Mouse (Mus musculus) ES-E14 (cell line): ENCODE results near the gene Ngfr.

Experiments
- CHD2 ChIP-seq: IDR thresholded peaks from 2 replicates; pipeline ENCODE4 v1.6.1; 2014; ENCODE audit warnings: mild to moderate bottlenecking, low read depth, low read length, inconsistent platforms
- HCFC1 ChIP-seq: IDR thresholded peaks from 2 replicates; pipeline ENCODE4 v1.6.1; 2012; ENCODE audit warnings: low read length, inconsistent platforms, borderline replicate concordance; ENCODE audit not compliant: insufficient read depth
- MAFK ChIP-seq: IDR thresholded peaks from 2 replicates; pipeline ENCODE4 v1.6.1; 2014; ENCODE audit warnings: mild to moderate bottlenecking, low read depth, low read length, inconsistent platforms; ENCODE audit not compliant: insufficient read depth
- ZC3H11A ChIP-seq: IDR thresholded peaks from 2 replicates; pipeline ENCODE4 v1.6.1; 2012; ENCODE audit warnings: low read depth, mild to moderate bottlenecking, inconsistent platforms, low read length, borderline replicate concordance
- ZNF384 ChIP-seq: IDR thresholded peaks from 2 replicates; pipeline ENCODE4 v1.6.1; 2012; ENCODE audit warnings: low read depth, low read length, inconsistent platforms

GRCm38 (mm10) chr11:95572227-95572626 is 15.3 kb downstream of the Ngfr start:
- no peak for TF ChIP-seq ZC3H11A
- no peak for TF ChIP-seq ZNF384
- TF ChIP-seq HCFC1, result no peak
- no peak for TF ChIP-seq CHD2
- TF ChIP-seq MAFK, result no peak
